Mouse (Mus musculus): ENCODE measurements around the gene Best3. TPM values are rescaled to one million over a fixed set of nuclear protein-coding genes. Genes with fewer than 3 reads are reported as not detected.
"Not testable (repeated sequence)": the region's sequence is repeated elsewhere in the genome, so short reads cannot be mapped to it uniquely, and the experiment has no call there.

The Best3 gene
- polyA plus RNA-seq, 1 experiment from 2014 or later: 0.19 TPM

- ATAC-seq (ENCODE audit: low read depth): peak; percentile 87
- peak overlapping the region; percentile 27; the same call in 1 of the 2 replicates for H3K4me2 ChIP-seq (ENCODE audit: low read depth, low read length)
- H3K4me3 ChIP-seq (ENCODE audit: low read depth, low read length): no peak overlapping the region
- H3K36me3 ChIP-seq (ENCODE audit: control insufficient read depth, insufficient read depth, low read length): no peaks in the 10 kb centered on the region
- no peaks in the 10 kb centered on the region for H3K27me3 ChIP-seq (ENCODE audit: control insufficient read depth, insufficient read depth, low read length)
- no peaks in the 10 kb centered on the region for H3K9me3 ChIP-seq (ENCODE audit: control insufficient read depth, low read length)
- 15% methylated on average over 12 of the region's 12 CpGs for WGBS
- H3K4me1 ChIP-seq (ENCODE audit: control insufficient read depth, insufficient read depth, low read length): peaks cover 4% of the 10 kb centered on the region; the same call in 1 of the 2 replicates
- no peak overlapping the region for H3K27ac ChIP-seq (ENCODE audit: low read depth, low read length)
- H3K9ac ChIP-seq (replicated peaks; ENCODE audit: low read depth, low read length): no peak overlapping the region
Measured at GRCm38 (mm10) chr10:117013689-117014390, 27.7 kb downstream of the Best3 start.

- Histone ChIP-seq H3K4me2 (ENCODE audit: low read depth, low read length) (no peak overlapping the region), H3K9me3 (ENCODE audit: control insufficient read depth, low read length) (no peaks in the 10 kb centered on the region), H3K27ac (ENCODE audit: low read depth, low read length) (no peak overlapping the region), H3K9ac (replicated peaks; ENCODE audit: low read depth, low read length) (no peak overlapping the region), H3K4me1 (ENCODE audit: control insufficient read depth, insufficient read depth, low read length) (peaks cover 4% of the 10 kb centered on the region; the same call in 1 of the 2 replicates), H3K27me3 (ENCODE audit: control insufficient read depth, insufficient read depth, low read length) (no peaks in the 10 kb centered on the region), H3K36me3 (ENCODE audit: control insufficient read depth, insufficient read depth, low read length) (no peaks in the 10 kb centered on the region), H3K4me3 (ENCODE audit: low read depth, low read length) (no peak overlapping the region)
- WGBS: 80% methylated on average over 5 of the region's 5 CpGs
- no peak for ATAC-seq (ENCODE audit: low read depth)
Measured at GRCm38 (mm10) chr10:117014565-117014964, 28.5 kb downstream of the Best3 start.

GRCm38 (mm10) chr10:117018281-117018840, 32.2 kb downstream of the Best3 start:
- Histone ChIP-seq H3K9ac (replicated peaks; ENCODE audit: low read depth, low read length) (no peak overlapping the region), H3K4me2 (ENCODE audit: low read depth, low read length) (no peak overlapping the region), H3K4me1 (ENCODE audit: control insufficient read depth, insufficient read depth, low read length) (peaks cover 4% of the 10 kb centered on the region; the same call in 1 of the 2 replicates), H3K27ac (ENCODE audit: low read depth, low read length) (no peak overlapping the region), H3K36me3 (ENCODE audit: control insufficient read depth, insufficient read depth, low read length) (no peaks in the 10 kb centered on the region), H3K27me3 (ENCODE audit: control insufficient read depth, insufficient read depth, low read length) (no peaks in the 10 kb centered on the region), H3K4me3 (ENCODE audit: low read depth, low read length) (no peak overlapping the region), H3K9me3 (ENCODE audit: control insufficient read depth, low read length) (no peaks in the 10 kb centered on the region)
- WGBS: 52% methylated on average over 7 of the region's 7 CpGs
- ATAC-seq (ENCODE audit: low read depth): no peak

GRCm38 (mm10) chr10:117021020-117021754, 35.1 kb downstream of the Best3 start:
- Histone ChIP-seq H3K9ac (replicated peaks; ENCODE audit: low read depth, low read length) (no peak overlapping the region), H3K4me2 (ENCODE audit: low read depth, low read length) (no peak overlapping the region), H3K27me3 (ENCODE audit: control insufficient read depth, insufficient read depth, low read length) (no peaks in the 10 kb centered on the region), H3K9me3 (ENCODE audit: control insufficient read depth, low read length) (no peaks in the 10 kb centered on the region), H3K4me3 (ENCODE audit: low read depth, low read length) (no peak overlapping the region), H3K4me1 (ENCODE audit: control insufficient read depth, insufficient read depth, low read length) (no peaks in the 10 kb centered on the region), H3K36me3 (ENCODE audit: control insufficient read depth, insufficient read depth, low read length) (no peaks in the 10 kb centered on the region), H3K27ac (ENCODE audit: low read depth, low read length) (no peak overlapping the region)
- no peak; the same call in 1 of the 2 replicates for ATAC-seq (ENCODE audit: low read depth)
- 24% methylated on average over 21 of the region's 21 CpGs for WGBS

GRCm38 (mm10) chr10:117023693-117024092, 37.6 kb downstream of the Best3 start:
- H3K36me3 ChIP-seq (ENCODE audit: control insufficient read depth, insufficient read depth, low read length): no peaks in the 10 kb centered on the region
- no peak overlapping the region for H3K4me3 ChIP-seq (ENCODE audit: low read depth, low read length)
- H3K4me2 ChIP-seq (ENCODE audit: low read depth, low read length): no peak overlapping the region
- no peaks in the 10 kb centered on the region for H3K4me1 ChIP-seq (ENCODE audit: control insufficient read depth, insufficient read depth, low read length)
- 70% methylated on average over 16 of the region's 16 CpGs for whole genome bisulfite sequencing
- no peak overlapping the region for H3K27ac ChIP-seq (ENCODE audit: low read depth, low read length)
- no peaks in the 10 kb centered on the region for H3K27me3 ChIP-seq (ENCODE audit: control insufficient read depth, insufficient read depth, low read length)
- H3K9me3 ChIP-seq (ENCODE audit: control insufficient read depth, low read length): no peaks in the 10 kb centered on the region
- ATAC-seq (ENCODE audit: low read depth): no peak
- H3K9ac ChIP-seq (replicated peaks; ENCODE audit: low read depth, low read length): no peak overlapping the region

GRCm38 (mm10) chr10:117025776-117026175, 39.7 kb downstream of the Best3 start:
- H3K4me1 ChIP-seq (ENCODE audit: control insufficient read depth, insufficient read depth, low read length); ATAC-seq (ENCODE audit: low read depth); H3K4me3 ChIP-seq (ENCODE audit: low read depth, low read length); H3K9ac ChIP-seq (replicated peaks; ENCODE audit: low read depth, low read length); H3K27me3 ChIP-seq (ENCODE audit: control insufficient read depth, insufficient read depth, low read length); H3K4me2 ChIP-seq (ENCODE audit: low read depth, low read length); H3K9me3 ChIP-seq (ENCODE audit: control insufficient read depth, low read length); H3K36me3 ChIP-seq (ENCODE audit: control insufficient read depth, insufficient read depth, low read length); H3K27ac ChIP-seq (ENCODE audit: low read depth, low read length): not testable (repeated sequence)

- H3K4me3 ChIP-seq (ENCODE audit: low read depth, low read length): no peak overlapping the region
- no peaks in the 10 kb centered on the region for H3K4me1 ChIP-seq (ENCODE audit: control insufficient read depth, insufficient read depth, low read length)
- no peaks in the 10 kb centered on the region for H3K36me3 ChIP-seq (ENCODE audit: control insufficient read depth, insufficient read depth, low read length)
- ATAC-seq (ENCODE audit: low read depth): no peak
- no peak overlapping the region for H3K27ac ChIP-seq (ENCODE audit: low read depth, low read length)
- WGBS: 78% methylated on average over 8 of the region's 8 CpGs
- H3K4me2 ChIP-seq (ENCODE audit: low read depth, low read length): no peak overlapping the region
- H3K9ac ChIP-seq (replicated peaks; ENCODE audit: low read depth, low read length): no peak overlapping the region
- no peaks in the 10 kb centered on the region for H3K27me3 ChIP-seq (ENCODE audit: control insufficient read depth, insufficient read depth, low read length)
- no peaks in the 10 kb centered on the region for H3K9me3 ChIP-seq (ENCODE audit: control insufficient read depth, low read length)
Measured at GRCm38 (mm10) chr10:117026176-117026575, 40.1 kb downstream of the Best3 start.

- H3K4me3 ChIP-seq (ENCODE audit: low read depth, low read length): no peak overlapping the region
- H3K9me3 ChIP-seq (ENCODE audit: control insufficient read depth, low read length): no peaks in the 10 kb centered on the region
- no peaks in the 10 kb centered on the region for H3K27me3 ChIP-seq (ENCODE audit: control insufficient read depth, insufficient read depth, low read length)
- H3K36me3 ChIP-seq (ENCODE audit: control insufficient read depth, insufficient read depth, low read length): no peaks in the 10 kb centered on the region
- H3K4me1 ChIP-seq (ENCODE audit: control insufficient read depth, insufficient read depth, low read length): no peaks in the 10 kb centered on the region
- 97% methylated on average over 3 of the region's 3 CpGs for WGBS
- no peak overlapping the region for H3K4me2 ChIP-seq (ENCODE audit: low read depth, low read length)
- no peak overlapping the region for H3K27ac ChIP-seq (ENCODE audit: low read depth, low read length)
- no peak overlapping the region for H3K9ac ChIP-seq (replicated peaks; ENCODE audit: low read depth, low read length)
- ATAC-seq (ENCODE audit: low read depth): no peak
Measured at GRCm38 (mm10) chr10:117031160-117031559, 45.0 kb downstream of the Best3 start.

- H3K27me3 ChIP-seq (ENCODE audit: control insufficient read depth, insufficient read depth, low read length): no peaks in the 10 kb centered on the region
- H3K4me3 ChIP-seq (ENCODE audit: low read depth, low read length): no peak overlapping the region
- no peaks in the 10 kb centered on the region for H3K4me1 ChIP-seq (ENCODE audit: control insufficient read depth, insufficient read depth, low read length)
- no peak overlapping the region for H3K9ac ChIP-seq (replicated peaks; ENCODE audit: low read depth, low read length)
- no peak for ATAC-seq (ENCODE audit: low read depth)
- no peak overlapping the region for H3K4me2 ChIP-seq (ENCODE audit: low read depth, low read length)
- H3K9me3 ChIP-seq (ENCODE audit: control insufficient read depth, low read length): no peaks in the 10 kb centered on the region
- no peaks in the 10 kb centered on the region for H3K36me3 ChIP-seq (ENCODE audit: control insufficient read depth, insufficient read depth, low read length)
- no peak overlapping the region for H3K27ac ChIP-seq (ENCODE audit: low read depth, low read length)
- WGBS: 28% methylated on average over 8 of the region's 8 CpGs
Measured at GRCm38 (mm10) chr10:117033785-117034184, 47.7 kb downstream of the Best3 start.

All from neural tube, embryonic 14.5 days (tissue).